Mouse (Mus musculus) limb, embryonic 14.5 days (tissue): ENCODE results near the gene Slco3a1. TPM values are rescaled to one million over a fixed set of nuclear protein-coding genes. Genes with fewer than 3 reads are reported as not detected.

Experiments used
- ATAC-seq: fragments of 200-750 bp; cut with Nextera tagmentation; 2 replicates; pipeline ENCODE4 v1.8.0; 2017; ENCODE audit warnings: low read depth, moderate number of reproducible peaks, moderate TSS enrichment; ENCODE audit not compliant: low FRiP score
- DNase-seq: peaks from one replicate; pipeline ENCODE4 v3.0.0-alpha.2; 2015; ENCODE audit warnings: low spot score
- H3K27ac ChIP-seq: fragments of 300-500 bp; sonication (generic); replicated peaks from 2 replicates; pipeline ENCODE4 v1.5.1; 2014; ENCODE audit warnings: low read depth, mild to moderate bottlenecking, low read length, moderate library complexity, mixed read lengths
- H3K27me3 ChIP-seq: fragments of 300-500 bp; sonication (generic); 2 replicates; pipeline ENCODE4 v1.6.1; 2014; ENCODE audit warnings: low read length, mixed read lengths; ENCODE audit not compliant: control insufficient read depth, insufficient read depth
- H3K36me3 ChIP-seq: fragments of 300-500 bp; sonication (generic); 2 replicates; pipeline ENCODE4 v1.6.1; 2014; ENCODE audit warnings: mild to moderate bottlenecking, low read length, moderate library complexity, mixed read lengths; ENCODE audit not compliant: control insufficient read depth, insufficient read depth
- H3K4me1 ChIP-seq: fragments of 300-500 bp; sonication (generic); 2 replicates; pipeline ENCODE4 v1.6.1; 2014; ENCODE audit warnings: antibody characterized with exemption, low read length, mixed read lengths; ENCODE audit not compliant: control insufficient read depth, insufficient read depth
- H3K4me2 ChIP-seq: fragments of 300-500 bp; sonication (generic); replicated peaks from 2 replicates; pipeline ENCODE4 v1.6.1; 2014; ENCODE audit warnings: low read depth, mild to moderate bottlenecking, low read length, moderate library complexity; ENCODE audit not compliant: severe bottlenecking
- H3K4me3 ChIP-seq: fragments of 300-500 bp; sonication (generic); replicated peaks from 2 replicates; pipeline ENCODE4 v1.5.1; 2014; ENCODE audit warnings: low read length
- H3K9ac ChIP-seq: fragments of 300-500 bp; sonication (generic); 2 replicates; pipeline ENCODE4 v1.6.1; 2014; ENCODE audit warnings: mild to moderate bottlenecking, low read depth, low read length, moderate library complexity; ENCODE audit not compliant: severe bottlenecking
- H3K9me3 ChIP-seq: fragments of 300-500 bp; sonication (generic); 2 replicates; pipeline ENCODE4 v1.6.1; 2016; ENCODE audit warnings: low read length; ENCODE audit not compliant: control insufficient read depth
- POLR2A ChIP-seq: fragments of 200-500 bp; IDR thresholded peaks from 2 replicates; pipeline ENCODE4 v1.8.0; 2012; ENCODE audit warnings: inconsistent platforms, mild to moderate bottlenecking, moderate library complexity, borderline replicate concordance; ENCODE audit not compliant: insufficient read depth, insufficient read length; ENCODE audit errors: extremely low read depth
- WGBS: fragments of 180-500 bp; shearing (Covaris S2); extraction: QIAGEN DNeasy Blood & Tissue Kit; methylation state at CpG from one replicate; pipeline ENCODE4 v1.1.7; 2014; 5-methylcytosine and 5-hydroxymethylcytosine counted together
- polyA plus RNA-seq, 2 experiments: library from polyadenylated mRNA; depleted of rRNA in 1 of 2; stranded (reverse) in 1 of 2; unstranded in 1 of 2; fragments of >200 nt; fragmentation: Nextera tagmentation in 1 of 2; extraction: Ambion mirVana in 1 of 2; gene quantifications; 2 replicates each; pipeline versions ENCODE4 v1.2.1 to v1.2.3; 2012 to 2014

The Slco3a1 gene
- polyA plus RNA-seq, 2 experiments: 11.8 to 12.2 TPM

- Histone ChIP-seq H3K4me2 (no peak overlapping the region), H3K27ac (0 out of 2 replicates have a peak overlapping the region, but pooled peaks have one; percentile 45), H3K27me3 (no peaks in the 10 kb centered on the region), H3K9ac (0 out of 2 replicates have a peak overlapping the region, but pooled peaks have one; percentile 13), H3K4me1 (peaks cover 27% of the 10 kb centered on the region), H3K4me3 (no peak overlapping the region), H3K36me3 (no peaks in the 10 kb centered on the region), H3K9me3 (no peaks in the 10 kb centered on the region)
- 39% methylated on average over 9 of the region's 9 CpGs for WGBS
- ATAC-seq (no peak), DNase-seq (peak; percentile 49)
- no peak for TF ChIP-seq POLR2A
These were observed 130.4 kb downstream of the Slco3a1 start for GRCm38 (mm10) chr7:74423928-74424850.

- DNase-seq: no peak
- H3K4me2 ChIP-seq: no peak overlapping the region
- H3K4me3 ChIP-seq: no peak overlapping the region
- peaks cover 27% of the 10 kb centered on the region for H3K4me1 ChIP-seq
- no peak overlapping the region for H3K9ac ChIP-seq
- 68% methylated on average over 3 of the region's 3 CpGs for WGBS
- H3K36me3 ChIP-seq: no peaks in the 10 kb centered on the region
- H3K27me3 ChIP-seq: no peaks in the 10 kb centered on the region
- TF ChIP-seq POLR2A: no peak
- H3K9me3 ChIP-seq: no peaks in the 10 kb centered on the region
- ATAC-seq: no peak
- no peak overlapping the region for H3K27ac ChIP-seq
These were observed 131.3 kb downstream of the Slco3a1 start for GRCm38 (mm10) chr7:74423316-74423715.

- Histone ChIP-seq H3K4me2 (no peak overlapping the region), H3K4me3 (no peak overlapping the region), H3K9ac (no peak overlapping the region), H3K27ac (no peak overlapping the region), H3K36me3 (no peaks in the 10 kb centered on the region), H3K9me3 (no peaks in the 10 kb centered on the region), H3K4me1 (peaks cover 27% of the 10 kb centered on the region), H3K27me3 (no peaks in the 10 kb centered on the region)
- WGBS: 90% methylated on average over 2 of the region's 2 CpGs
- ATAC-seq (no peak), DNase-seq (no peak)
- TF ChIP-seq POLR2A: no peak
These were observed 131.8 kb downstream of the Slco3a1 start for GRCm38 (mm10) chr7:74422731-74423130.

GRCm38 (mm10) chr7:74422002-74422401, 132.6 kb downstream of the Slco3a1 start:
- no peaks in the 10 kb centered on the region for H3K27me3 ChIP-seq
- H3K36me3 ChIP-seq: no peaks in the 10 kb centered on the region
- ATAC-seq (no peak), DNase-seq (no peak)
- WGBS: 22% methylated on average over 13 of the region's 13 CpGs
- no peak overlapping the region for H3K4me3 ChIP-seq
- H3K9me3 ChIP-seq: no peaks in the 10 kb centered on the region
- no peak for TF ChIP-seq POLR2A
- peaks cover 31% of the 10 kb centered on the region for H3K4me1 ChIP-seq
- H3K27ac ChIP-seq: no peak overlapping the region
- H3K9ac ChIP-seq: no peak overlapping the region
- H3K4me2 ChIP-seq: no peak overlapping the region

- no peak overlapping the region for H3K9ac ChIP-seq
- ATAC-seq (no peak), DNase-seq (no peak)
- H3K36me3 ChIP-seq: no peaks in the 10 kb centered on the region
- H3K4me3 ChIP-seq: no peak overlapping the region
- H3K27ac ChIP-seq: no peak overlapping the region
- no peak overlapping the region for H3K4me2 ChIP-seq
- no peak for TF ChIP-seq POLR2A
- H3K4me1 ChIP-seq: peaks cover 36% of the 10 kb centered on the region
- WGBS: 68% methylated on average over 2 of the region's 2 CpGs
- no peaks in the 10 kb centered on the region for H3K9me3 ChIP-seq
- no peaks in the 10 kb centered on the region for H3K27me3 ChIP-seq
These were observed 133.0 kb downstream of the Slco3a1 start for GRCm38 (mm10) chr7:74421591-74421990.
